Mouse (Mus musculus): ENCODE measurements around the gene Dok5.

Gene Dok5

DNA sequence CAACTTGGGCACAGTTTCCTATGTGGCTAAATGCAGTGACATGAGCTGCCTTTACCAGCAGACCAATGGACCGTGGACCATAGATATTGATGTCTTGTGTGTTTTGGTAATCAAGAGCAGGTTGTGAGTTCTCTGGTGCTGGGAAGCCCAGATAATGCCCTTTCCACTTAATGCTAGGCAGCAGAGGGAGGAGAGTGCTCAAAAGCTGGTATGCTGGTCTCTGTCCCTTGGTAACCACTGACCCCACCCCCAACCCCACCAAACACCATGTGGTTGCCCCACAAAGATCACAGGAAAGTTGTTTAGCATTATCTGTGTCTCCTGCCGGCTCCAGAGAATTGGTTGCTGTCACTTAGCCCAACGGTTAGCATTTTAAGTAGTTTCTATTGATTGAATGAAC, 127.0 kb downstream of the Dok5 start:
- DNase-seq (ENCODE audit: low spot score in 2 of 2), result no peak

DNA sequence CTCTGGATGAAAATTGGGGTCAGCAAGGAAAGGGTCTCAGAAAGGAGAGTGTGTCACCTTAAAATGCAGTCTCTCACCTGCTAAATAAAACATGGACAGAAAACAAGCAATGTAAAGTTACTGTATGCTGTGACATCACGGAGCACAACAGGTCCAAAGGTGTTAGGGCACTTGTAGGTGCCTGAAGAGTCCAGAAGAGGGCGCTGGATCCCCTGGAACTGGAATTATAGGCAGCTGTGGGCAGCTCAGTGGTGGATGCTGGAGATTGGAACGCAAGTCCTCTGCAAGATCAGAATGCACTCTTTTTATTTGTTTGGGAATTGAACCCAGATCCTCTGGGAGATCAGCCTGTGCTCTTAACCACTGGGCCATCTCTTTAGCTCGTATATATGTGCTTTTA, 129.0 kb downstream of the Dok5 start:
- DNase-seq (ENCODE audit: low spot score in 2 of 2), result no peak

DNA sequence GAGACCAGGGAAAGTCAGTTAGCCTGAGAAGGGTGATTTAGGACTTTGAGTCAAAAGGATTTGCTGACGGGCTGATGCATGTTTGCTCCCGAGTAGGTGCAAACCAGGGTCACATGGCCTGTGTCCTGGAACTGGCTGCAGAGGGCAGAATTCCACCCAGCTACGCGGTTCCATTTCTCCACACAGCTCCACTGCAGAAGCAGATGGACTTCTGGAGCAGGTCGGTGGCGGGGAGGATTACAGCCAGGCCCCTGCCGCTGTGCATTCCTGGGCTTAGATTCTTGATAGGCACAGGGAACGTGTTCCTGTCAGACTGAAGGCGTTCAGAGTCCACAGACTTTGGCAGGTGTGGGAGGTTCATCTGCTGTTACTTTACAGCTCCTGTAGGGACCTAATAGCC, 131.2 kb downstream of the Dok5 start:
- DNase-seq (ENCODE audit: low spot score in 2 of 2), result no peak

DNA sequence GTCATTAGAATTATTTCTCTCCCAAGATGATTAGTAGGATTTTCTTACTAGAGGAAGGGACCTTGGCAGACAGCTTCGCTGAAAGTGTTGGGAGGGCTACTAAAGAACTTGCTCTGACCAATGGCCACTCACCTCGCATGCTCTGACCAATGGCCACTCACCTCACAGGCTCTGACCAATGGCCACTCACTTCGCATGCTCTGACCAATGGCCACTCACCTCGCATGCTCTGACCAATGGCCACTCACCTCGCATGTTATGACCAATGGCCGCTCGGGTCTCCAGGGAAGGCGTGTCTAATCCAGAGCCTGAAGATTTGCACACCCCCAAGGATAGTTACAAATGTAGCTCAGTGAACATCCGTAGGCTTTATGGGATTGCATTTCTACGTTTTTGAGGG, 131.6 kb downstream of the Dok5 start:
- DNase-seq (ENCODE audit: low spot score in 2 of 2), result no peak

DNA sequence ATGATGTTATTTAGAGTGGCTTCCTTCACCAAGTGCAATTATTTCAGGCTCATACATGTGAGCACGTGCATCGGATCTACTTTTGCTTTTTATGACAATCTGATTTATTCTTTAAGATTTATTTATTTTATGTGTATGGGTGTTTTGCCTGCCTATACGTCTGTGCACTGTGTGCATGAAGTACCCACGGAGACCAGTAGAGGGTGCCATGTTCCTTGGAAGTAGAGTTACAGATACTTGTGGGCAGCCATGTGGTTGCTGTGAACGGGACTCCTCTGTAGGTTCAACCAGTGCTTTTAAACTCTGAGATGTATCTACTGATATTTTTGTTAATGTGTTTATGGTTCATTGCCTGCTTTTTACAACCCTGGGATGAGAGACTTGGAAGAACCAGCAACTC, 132.4 kb downstream of the Dok5 start:
- no peak for DNase-seq (ENCODE audit: low spot score in 2 of 2)

DNA sequence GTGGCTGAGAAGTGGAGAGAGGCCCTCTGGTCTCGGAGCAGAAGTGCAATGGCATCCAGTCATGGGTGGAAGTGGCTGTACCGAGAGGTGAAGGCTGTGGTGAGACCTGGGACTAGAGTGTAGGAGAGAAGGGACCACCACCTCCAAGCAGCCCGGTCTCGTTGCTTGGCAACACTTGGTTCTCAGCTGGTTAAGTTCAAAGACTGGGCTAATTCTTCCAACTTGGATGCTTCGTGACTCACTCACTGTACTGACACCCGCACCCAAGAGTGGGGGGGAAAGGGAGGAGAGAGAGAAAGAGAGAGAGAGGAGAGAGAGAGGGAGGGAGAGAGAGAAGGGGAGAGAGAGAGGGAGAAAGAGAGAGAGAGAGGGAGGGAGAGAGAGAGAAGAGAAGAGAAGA, 133.2 kb downstream of the Dok5 start:
- DNase-seq (ENCODE audit: low spot score in 2 of 2), result no peak

DNA sequence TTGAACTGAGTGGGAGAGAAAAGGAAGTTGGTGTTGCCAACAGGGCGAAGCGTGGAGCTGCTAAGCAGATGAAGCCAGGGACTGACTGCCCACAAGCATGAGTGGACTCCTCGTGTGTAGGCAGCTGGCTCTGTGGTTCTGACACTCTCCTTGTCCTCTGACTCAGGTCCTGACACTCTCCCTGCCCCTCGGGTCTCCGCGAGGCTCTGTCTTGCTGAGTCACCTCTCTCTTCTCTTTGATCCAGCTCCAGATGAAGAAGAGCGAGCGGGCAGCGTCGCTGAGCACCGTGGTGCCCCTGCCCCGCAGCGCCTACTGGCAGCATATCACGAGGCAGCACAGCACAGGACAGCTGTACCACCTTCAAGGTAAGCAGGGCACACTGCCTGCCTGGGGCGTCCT, 139.0 kb downstream of the Dok5 start:
- no peak for DNase-seq (ENCODE audit: low spot score in 2 of 2)

DNA sequence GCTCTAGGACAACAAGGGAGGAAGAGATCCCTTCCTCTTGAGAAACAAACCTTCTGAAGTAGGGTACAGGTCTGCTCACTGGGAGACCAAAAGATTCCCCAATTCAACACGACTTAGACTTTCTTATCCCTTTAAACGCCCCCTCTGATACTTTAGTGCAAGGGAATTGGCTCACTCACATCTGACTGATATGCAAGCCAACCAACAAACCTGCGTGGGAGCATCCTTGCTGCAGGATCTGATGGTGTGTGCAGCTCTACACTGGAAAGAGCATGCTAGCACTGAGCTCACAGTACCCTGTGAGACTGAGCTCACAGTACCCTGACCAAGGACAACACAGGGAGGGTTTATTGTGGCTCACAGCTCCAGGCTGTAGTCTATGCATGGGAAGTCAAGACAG, 139.9 kb downstream of the Dok5 start:
- DNase-seq (ENCODE audit: low spot score in 2 of 2), result no peak

DNA sequence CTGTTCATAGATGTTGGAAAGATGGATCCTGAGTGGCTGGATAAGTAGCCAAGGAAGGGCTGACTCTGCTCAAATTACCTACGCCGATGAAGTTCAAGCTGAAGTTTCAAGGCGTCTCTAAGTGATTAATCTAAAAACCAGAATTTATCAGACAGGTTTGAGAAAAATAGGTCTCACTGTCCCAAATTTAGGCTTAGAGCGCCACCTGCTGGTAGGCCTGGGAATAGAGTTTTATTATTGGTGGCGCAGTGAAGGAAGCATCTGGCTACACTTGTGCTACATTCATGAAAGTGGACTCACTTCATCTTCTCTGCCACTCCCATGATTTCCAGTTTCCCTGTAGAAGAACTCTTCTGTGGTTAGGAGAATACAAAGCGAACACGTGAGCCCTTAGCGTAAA, 141.8 kb downstream of the Dok5 start:
- DNase-seq (ENCODE audit: low spot score in 2 of 2), result peak; percentile 49 to 63

DNA sequence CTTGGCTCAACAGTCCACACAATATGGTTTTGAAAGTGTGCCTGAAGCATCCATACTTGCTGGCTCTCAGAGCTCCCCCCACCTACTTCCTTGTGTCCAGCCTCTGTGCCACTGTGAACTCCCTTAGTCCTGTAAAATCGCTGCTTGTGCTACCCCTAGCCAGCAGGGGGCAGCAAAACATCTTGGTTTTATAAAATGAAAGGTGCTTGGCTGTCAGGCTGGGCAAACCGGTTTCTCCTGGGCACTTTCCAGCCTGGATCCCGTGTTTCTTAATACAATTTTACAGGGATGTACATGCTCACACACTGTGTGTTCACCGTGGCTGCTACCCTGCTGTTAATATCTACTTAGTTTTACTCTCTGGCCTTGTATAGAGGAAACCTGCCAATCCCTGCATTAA, 145.9 kb downstream of the Dok5 start:
- DNase-seq (ENCODE audit: low spot score in 2 of 2), result peak; percentile 62 to 69

DNA sequence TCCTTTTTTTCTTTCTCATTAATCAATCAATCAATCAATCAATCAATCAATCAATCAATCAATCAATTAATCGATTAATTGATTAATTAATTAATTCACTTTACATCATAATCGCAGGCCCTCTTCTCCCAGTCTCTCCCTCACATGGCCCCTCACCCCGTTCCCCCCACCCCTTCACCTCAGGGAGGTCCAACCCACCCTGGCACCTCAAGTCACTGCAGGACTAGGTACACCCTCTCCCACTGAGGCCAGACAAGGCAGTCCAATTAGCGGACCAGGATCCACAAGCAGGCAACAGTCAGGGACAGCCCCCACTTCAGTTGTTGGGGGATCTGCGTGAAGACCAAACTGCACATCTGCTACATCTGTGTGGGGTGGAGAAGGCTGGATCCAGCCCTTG, 146.3 kb downstream of the Dok5 start:
- no peak for DNase-seq (ENCODE audit: low spot score in 2 of 2)

DNA sequence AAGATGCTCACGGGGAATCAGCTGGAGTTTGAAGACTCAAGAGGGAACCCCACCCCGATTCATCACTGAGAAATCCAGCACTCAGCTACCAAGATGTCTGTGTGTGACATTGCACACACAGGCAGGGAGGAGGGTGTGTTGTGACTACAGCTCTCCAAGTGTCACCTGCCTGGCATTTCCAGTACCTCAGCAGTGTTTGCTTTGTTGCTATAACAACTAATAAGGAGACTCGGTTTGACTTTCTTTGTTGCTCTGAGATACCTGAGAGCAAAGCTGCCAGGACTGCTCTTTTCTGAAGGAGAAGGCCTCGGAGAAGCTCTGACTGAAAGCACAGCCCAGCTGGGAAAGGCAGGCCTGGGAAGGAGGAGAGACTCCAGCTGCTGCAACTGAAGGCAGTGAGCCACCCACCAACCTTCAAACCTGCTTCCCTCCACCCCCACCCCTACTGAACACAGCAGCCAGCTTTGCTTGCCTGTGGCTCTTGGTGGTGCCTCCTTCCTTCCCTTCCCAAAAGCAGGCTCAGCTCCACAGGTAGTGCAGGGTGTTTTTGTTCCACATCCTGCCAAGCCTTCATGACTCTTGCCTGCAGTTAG, 152.7 kb downstream of the Dok5 start:
- no peak for DNase-seq (ENCODE audit: low spot score in 2 of 2)

DNA sequence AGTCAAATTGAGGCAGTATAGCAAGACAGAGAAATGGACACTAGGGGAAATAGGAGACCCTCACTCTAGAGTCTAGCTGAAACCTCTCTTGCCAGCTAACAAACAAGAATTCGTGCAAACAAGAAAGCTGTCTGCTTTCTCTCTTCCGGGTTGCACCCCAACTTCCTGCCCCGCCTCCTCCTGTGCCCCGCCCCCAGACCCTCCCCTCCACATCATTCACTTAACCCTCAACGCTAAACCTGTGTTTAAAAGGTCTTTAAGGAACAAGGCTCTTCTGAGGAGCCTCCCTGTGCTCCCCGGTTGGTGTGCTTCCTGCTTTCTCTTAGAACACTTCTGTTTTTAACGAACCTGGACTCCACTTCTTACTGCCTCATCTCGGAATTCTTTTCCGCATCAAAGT, 156.4 kb downstream of the Dok5 start:
- no peak for DNase-seq (ENCODE audit: low spot score in 2 of 2)

DNA sequence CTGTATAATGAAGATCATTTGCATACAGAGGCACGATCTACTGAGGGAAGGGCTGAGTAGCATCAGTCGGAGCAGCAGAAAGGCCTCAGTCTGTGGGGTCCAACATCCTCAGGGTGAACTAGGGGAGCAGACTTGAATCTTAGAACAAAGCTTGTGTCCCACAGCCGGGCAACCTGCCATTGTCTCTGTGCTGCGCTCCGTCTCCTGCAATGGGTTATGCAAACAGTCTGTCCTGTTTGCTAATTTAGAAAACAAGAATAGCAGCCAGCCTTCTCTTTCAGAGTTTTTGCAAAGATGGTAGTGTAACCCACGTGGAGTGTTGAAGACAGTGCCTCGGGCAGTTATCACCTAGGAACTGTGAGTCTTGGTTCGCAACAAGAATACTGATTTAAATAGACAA, 163.5 kb downstream of the Dok5 start:
- DNase-seq (ENCODE audit: low spot score in 2 of 2), result peak; percentile 31 to 51

DNA sequence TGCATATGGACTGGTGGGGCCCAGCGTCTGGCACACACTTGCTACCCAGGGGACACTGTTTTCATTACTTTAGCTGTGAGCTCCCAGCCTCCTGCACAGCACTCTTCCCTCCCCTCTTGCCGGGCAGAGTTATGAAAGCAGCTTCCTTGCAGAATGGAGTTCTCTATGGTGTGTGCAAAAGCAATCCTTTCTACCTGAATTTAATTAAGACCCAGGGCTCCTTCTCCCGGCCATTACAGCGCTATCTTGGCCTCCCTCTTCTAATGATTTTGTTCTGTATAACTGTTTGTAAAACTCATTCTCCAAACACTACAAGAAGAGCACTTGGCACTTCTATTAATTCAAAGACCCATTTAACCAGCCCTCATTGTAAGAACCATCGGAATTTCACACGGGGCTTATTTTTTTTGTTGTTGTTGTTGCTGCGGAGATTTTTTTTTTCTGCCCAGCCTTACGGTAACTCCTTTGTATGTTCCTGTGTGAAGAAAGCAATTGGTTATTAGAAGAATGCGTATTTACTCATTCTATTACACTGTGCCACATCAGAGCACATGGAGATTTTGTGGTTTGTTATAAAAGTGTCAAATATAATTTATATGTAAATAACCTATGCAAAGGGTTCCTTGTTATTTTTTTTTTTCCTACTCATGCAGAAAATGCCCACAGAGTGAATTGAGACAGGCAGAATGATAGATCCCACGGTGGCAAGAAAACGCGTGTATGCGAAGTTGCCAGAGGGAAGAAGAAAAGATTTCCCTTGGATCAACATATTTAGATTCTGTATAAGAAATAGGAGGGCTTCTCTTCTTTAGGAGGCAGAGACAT, 170.8 kb downstream of the Dok5 start:
- DNase-seq (ENCODE audit: low spot score in 2 of 2), result no peak

DNA sequence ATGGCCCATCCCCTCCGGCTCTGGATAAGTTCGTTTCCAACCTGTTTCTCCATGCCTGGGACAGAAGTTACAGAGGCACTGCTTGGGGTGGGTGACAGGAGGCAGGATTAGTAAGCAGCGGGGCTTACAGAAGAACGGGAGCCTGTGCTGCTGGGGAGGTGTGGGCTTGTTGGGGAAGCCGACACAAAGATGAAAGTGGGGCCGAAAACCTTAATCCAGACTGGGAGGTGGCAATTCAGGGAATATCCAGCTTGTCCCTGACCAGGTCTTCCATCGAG, 171.4 kb downstream of the Dok5 start:
- no peak for DNase-seq (ENCODE audit: low spot score in 2 of 2)

DNA sequence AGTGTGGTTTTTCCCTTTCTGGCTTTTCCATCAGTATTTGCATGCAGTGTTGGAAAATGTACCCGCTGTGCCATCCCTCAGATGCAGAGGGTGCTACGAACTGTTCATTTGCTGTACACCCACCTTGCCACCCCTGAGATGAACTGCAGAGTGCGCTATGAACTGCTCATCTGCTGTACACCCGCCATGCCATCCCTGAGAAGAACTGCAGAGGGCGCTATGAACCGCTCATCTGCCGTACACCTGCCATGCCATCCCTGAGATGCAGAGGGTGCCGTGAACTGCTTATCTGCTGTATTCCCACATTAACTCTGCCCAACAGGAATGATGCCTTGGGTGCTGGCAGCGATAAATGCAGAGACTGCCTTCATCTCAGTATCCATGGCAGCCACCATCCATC, 171.8 kb downstream of the Dok5 start:
- DNase-seq (ENCODE audit: low spot score in 2 of 2), result no peak

DNA sequence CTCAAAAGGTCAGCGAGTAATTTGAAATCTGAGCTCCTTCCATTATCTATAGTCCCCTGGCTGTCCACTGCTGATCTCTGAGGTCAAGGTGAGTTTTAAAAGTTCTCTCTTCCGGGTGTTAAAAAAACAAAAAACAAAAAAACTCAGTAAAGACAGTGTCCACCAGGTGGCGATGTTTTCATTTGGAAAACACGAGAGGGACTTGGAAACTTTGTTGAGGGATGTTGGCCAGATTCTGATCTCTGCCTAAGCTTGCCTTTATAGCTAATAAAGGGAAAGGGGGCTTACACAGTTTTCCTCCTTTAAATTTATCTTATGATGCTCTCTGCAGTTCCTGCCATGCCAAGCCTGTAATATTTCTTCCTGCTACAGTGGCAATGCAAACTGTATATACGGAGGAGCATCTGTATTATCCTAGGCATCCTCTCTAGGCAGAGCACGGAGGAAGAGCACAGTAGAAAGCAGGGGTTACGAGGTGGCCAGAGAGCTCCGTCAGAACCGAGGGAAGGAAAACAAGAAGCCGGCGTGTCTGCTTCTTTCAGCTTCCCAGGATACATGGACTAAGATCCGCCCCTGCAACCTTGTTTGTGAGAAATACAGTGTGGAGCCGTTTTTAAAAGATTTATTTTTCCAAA, 181.1 kb downstream of the Dok5 start:
- no peak for DNase-seq (ENCODE audit: low spot score in 2 of 2)

DNA sequence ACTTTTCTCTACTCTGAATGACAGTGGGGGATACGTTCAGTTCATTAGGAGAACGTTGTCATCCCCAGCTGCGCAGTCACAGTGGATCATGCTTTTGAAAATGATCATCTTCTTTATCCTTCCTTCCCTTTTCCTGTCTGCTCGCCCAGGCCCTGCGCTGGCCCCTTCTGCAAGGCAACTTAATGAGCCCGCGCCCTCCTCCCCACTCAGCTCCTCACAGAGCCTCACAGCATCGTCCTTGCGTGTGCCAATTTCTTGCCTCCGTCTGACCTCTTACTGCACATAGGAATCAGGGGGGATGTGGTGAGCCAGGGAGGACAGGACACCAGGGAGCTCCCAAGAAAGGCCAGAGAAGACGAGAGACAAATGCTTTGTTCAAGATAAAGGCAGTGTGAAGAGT, 182.3 kb downstream of the Dok5 start:
- DNase-seq (ENCODE audit: low spot score in 2 of 2), result no peak

DNA sequence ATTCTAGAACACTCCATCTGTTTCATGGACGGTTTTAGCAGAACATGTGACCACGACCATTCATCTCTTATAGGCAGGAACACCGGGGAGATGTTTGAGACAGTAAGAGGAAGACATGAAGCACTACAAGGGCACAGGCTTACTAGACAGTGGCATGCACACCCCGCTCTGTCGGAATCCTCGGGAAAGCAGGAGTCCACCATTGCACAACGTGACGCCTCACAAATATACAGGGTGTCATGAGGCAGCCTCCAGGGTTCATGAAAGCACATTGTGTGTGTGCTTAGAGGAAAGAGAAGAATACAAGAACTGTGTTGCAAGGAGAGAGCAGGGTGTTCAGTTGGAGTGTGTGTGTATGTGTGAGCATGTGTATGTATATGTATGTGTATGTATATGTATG, 184.0 kb downstream of the Dok5 start:
- no peak for DNase-seq (ENCODE audit: low spot score in 2 of 2)

DNA sequence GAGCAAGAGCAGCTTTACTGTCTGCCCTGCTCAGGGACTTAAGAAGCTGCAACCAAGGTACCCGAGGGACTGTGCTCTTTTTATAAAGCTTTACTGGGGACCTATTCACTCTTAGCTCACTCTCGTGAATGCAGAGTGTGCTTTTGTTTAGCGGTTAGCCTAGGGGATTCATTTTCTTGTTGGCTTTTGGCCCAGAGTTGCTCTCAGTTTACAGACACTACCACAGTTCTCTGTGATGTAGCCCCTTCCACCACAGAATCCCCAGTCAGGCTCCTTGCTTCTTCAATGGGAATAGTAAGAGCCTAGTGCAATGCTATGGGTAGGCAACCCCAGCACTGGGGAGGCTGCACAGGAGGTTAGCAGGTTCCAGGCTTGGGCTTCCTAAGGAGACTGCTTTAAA, 190.7 kb downstream of the Dok5 start:
- DNase-seq (ENCODE audit: low spot score in 2 of 2), result no peak

DNA sequence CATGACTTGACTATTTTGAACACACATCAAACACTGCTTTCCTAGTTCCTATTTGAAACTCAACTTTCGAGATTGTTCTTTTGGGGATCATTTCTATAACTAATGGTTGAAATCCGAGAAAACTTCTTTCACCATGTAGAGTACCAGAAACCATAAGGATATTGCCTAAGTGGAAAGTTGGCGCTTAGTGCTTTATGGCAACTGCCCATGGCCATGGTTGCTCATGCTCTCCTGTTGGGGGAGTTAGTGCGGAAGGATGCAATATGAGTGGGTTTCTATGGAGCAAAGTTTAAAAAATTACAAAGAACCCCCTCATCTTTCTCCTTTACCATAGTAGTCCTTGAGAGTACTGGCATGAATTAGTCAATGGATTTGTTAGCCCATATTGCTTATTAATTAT, 192.5 kb downstream of the Dok5 start:
- no peak for DNase-seq (ENCODE audit: low spot score in 2 of 2)

DNA sequence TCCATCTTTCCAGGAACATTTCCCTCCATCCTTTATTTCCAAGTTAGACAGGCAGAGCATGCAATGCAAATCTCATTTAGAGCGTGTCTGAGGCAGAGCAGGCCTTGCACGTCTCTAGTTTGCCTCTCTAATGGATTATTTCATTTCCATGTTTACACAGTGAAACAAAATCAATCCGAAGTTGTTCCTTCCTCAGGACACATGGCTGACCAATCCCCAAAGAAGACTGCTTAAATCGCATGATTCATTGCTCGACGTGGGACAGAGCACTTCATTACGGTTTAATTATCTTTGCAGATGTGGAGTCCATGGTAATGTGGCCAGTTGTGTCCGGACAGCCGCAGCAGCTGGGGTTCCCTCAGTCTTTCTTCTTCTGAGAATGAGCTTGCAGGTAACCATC, 194.6 kb downstream of the Dok5 start:
- no peak for DNase-seq (ENCODE audit: low spot score in 2 of 2)
